Mouse (Mus musculus) embryonic stem cell, embryonic (primary cell): ENCODE measurements around the gene Gm20873.
"Not testable (repeated sequence)": the region's sequence is repeated elsewhere in the genome, so short reads cannot be mapped to it uniquely, and the experiment has no call there.

Experiments
- CTCF ChIA-PET, 4 experiments: fragments of 300-600 bp in 2 of 4; fragments of 350-600 bp in 2 of 4; sonication (Branson Sonifier 250); formaldehyde crosslinking; loops; one replicate each; lab custom pipeline; 2022; ENCODE audit warnings: inconsistent platforms in 2 of 4; lab: Charles Lee
- POLR2A ChIA-PET, 4 experiments: fragments of 300-600 bp in 2 of 4; fragments of 350-600 bp in 2 of 4; sonication (Branson Sonifier 250); formaldehyde crosslinking; loops; one replicate each; lab custom pipeline; 2022; ENCODE audit warnings: antibody characterized with exemption in 4 of 4, inconsistent platforms in 1 of 4; lab: Charles Lee

Gene Gm20873

GRCm38 (mm10) chrY:6266798-6267197 is at the start of gene Gm20873:
Gene Gm20873 (plus strand): TSS chrY:6267098.
- CTCF ChIA-PET, POLR2A ChIA-PET: not testable (repeated sequence)

- CTCF ChIA-PET = not testable (repeated sequence)
These were observed 29.0 kb upstream of the Gm20873 start, which contains the start of gene Gm21746 for GRCm38 (mm10) chrY:6237895-6238294. Gene Gm21746 (minus strand): TSS chrY:6237995.

More at GRCm38 (mm10) chrY:6237895-6238294, 29.0 kb upstream of the Gm20873 start, which contains the start of gene Gm21746:
- POLR2A ChIA-PET = not testable (repeated sequence)
